Mouse (Mus musculus) naive thymus-derived CD4-positive, alpha-beta T cell, adult 2 months (primary cell): ENCODE measurements around the gene Ctf2.
"Not testable (repeated sequence)": the region's sequence is repeated elsewhere in the genome, so short reads cannot be mapped to it uniquely, and the experiment has no call there.

Experiments
- DNase-seq: peaks from one replicate; pipeline ENCODE4 v3.0.0-alpha.2; 2011; ENCODE audit warnings: low read depth

Ctf2 gene

GRCm38 (mm10) chr7:127732066-127732465, at the start of gene Ctf2:
TSS of gene Ctf2 (minus strand) at chr7:127732166.
- DNase-seq: not testable (repeated sequence)

- DNase-seq: no peak
Measured at GRCm38 (mm10) chr7:127778350-127778749, 46.4 kb upstream of the Ctf2 start.

DNA sequence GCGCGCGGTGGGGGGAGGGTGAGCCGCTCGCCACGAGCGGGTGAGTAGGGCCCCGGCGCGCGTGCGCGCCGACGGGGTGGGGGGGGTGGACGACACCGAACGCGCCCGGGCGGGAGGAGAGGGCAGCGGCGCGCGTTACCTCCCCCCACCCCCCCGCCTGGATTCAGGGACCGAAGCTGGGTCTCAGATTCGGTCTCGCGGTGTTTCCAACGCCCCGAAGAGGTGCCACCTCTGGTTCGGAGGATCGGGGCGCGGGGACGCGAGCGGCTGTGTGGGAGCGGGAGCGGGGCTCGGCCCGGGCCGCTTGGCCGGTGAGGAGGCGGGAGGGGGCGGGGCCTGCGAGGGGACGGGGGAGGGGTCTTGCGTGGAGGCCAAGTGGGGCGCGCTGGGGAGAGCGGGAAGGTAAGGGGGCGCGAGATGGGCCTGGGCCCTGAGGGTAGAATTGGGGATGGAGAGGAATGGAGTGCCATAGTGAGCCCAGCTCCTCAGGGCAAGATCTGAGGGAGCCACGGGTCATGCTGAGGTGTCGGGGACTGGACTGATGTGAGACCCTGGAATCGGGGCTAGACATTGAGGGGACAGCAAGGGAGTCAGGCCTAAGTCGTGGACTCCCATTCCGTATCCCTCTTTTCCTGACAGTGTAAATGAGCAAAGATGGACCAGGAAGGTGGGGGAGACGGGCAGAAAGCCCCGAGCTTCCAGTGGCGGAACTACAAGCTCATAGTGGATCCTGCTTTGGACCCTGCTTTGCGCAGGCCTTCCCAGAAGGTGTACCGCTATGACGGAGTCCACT, 45.7 kb upstream of the Ctf2 start:
- no peak for DNase-seq

- peak; percentile 98 for DNase-seq
Measured at GRCm38 (mm10) chr7:127776878-127777473, 45.0 kb upstream of the Ctf2 start.

DNA sequence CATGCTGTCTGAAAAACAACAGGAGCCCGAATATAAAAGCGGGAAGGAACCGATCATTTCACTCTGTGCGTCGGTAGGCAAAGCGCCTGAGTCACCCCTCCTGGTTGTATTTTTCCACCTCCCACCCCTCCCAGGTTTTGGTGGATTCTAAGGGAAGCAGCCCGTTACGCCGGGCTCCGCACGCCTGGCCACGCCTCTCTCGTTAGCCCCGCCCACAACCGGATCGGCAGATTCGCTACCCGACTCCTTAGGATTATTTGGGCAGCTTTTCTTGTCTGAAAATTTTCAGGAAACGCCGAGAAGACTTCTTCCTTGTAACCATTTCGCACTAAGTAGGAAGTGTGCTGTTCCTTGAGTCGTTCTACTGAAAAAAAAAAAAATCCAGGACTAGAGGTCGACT, 44.5 kb upstream of the Ctf2 start, which contains the start of gene Setd1a:
TSS of gene Setd1a (plus strand) at position 245 of the 400 bp plus-strand sequence.
- no peak for DNase-seq

- DNase-seq: not testable (repeated sequence)
Measured at GRCm38 (mm10) chr7:127775837-127776236, 43.9 kb upstream of the Ctf2 start.

- DNase-seq: peak; percentile 90
Measured at GRCm38 (mm10) chr7:127773664-127774384, 41.9 kb upstream of the Ctf2 start.

- DNase-seq: no peak
Measured at GRCm38 (mm10) chr7:127772557-127772956, 40.6 kb upstream of the Ctf2 start.

GRCm38 (mm10) chr7:127772080-127772479, 40.1 kb upstream of the Ctf2 start:
- no peak for DNase-seq

DNA sequence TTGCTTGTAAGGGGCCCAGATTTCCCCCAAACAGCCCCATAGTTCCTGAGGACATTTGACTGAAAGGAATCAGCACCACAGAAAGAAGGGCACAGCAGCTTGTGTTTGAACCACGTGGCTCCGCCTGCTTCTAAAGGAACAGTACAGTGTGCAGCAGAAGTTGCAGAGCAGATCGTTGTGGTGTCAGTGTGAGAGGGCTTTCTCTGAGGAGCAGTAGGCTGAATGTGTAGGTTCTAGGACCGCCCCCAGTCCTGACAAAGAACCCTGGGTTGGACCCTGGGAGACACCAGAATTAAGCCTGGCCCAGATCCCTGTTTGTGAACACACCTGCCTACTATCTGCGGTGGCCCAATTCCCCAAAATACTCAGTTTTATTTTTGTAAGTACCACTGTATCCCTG, 39.3 kb upstream of the Ctf2 start:
- no peak for DNase-seq

DNA sequence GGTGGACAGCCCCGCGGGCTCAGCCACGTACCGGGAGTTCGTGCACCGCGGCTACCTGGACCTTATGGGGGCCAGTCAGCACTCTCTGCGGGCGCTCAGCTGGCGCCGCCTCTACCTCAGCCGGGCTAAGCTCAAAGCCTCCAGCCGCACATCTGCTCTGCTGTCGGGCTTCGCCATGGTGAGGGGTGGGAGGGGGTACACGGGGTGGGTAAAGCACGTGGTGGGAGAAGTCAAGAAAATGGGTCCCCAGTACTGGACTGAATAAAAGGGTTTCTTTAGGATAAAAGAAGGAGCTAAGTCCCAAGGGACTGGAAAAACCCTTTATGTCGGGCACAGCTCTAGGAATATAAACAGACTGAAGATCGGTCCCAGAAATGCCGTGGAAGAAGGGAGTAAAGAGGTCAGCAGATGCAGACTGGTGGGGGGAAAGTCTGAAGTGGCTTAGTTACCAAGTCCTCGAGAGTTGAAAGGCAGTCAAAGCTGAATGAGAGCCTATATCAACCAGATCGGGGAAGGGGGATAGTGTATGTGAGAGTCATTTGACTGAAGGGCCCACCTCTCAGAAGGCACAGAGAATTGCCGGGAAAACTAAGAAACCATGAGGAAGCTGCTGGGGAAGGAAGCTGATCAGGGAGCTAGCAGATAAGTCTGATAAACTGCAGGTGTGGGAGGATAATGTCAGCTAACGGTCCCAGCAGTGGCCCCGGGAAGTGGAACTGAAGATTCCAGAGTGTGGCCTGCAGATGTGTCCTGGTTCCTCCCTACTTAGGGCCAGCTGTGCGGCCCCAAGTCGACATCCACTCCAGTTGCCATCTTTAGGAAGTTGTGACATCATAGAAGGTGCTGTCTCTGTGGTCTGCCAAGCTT, 38.3 kb upstream of the Ctf2 start:
- peak; percentile 37 for DNase-seq

DNA sequence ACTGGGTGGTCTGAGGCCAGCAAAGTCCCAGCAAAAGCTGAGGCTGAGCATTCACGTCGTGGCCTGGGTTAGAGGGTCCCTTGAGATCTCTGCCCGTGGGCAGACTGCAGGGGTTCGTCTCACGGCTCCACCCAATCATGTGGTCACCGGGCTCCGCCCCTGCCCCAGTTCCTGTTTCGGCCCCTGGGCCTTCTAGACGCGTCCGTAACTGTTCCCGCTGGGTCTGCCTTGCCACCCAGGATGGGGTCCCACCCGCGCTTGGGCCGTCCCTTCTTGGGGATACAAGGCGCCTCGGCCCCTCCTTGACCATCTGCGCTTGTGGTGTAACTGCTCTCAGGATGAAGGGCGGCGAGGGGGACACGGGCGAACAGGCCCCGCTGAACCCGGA, 37.7 kb upstream of the Ctf2 start, which contains the start of gene Orai3:
TSS of gene Orai3 (plus strand) at position 165 of the 388 bp plus-strand sequence.
- peak; percentile 61 for DNase-seq

- peak; percentile 84 for DNase-seq
Measured at GRCm38 (mm10) chr7:127768997-127769593, 37.1 kb upstream of the Ctf2 start.

DNA sequence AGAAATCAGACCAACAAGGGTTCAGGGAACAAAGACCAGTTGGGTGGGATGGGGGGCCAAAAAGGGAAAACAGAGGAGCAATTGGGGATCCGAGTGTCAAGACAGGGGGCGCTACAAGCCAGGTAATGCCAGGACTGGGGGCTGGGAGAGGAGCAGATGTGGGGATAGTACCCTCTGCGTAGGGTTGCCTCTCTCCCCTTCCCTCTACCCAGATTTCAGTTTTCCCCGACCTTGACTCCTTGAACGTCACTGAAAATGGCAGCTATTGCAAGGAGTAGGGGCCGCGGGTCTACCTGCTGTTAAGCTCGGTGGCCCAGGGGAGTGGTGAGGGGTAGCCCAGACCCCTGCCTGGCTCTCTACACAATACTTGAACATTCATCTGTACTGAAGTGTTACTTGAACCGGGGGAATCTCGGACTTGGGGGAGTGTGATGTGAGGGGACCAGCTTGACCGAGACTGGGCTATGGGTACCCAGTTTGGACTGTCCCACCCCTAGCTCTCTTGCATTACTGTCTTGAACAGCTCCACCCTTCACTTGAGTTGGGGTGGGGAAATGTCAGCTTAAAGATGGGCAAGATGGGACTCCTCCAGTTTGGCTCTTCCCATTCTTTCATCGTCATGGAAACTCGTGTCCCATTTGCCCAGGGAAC, 36.5 kb upstream of the Ctf2 start:
- peak; percentile 36 for DNase-seq

GRCm38 (mm10) chr7:127767671-127768345, 35.8 kb upstream of the Ctf2 start:
- DNase-seq: no peak

DNA sequence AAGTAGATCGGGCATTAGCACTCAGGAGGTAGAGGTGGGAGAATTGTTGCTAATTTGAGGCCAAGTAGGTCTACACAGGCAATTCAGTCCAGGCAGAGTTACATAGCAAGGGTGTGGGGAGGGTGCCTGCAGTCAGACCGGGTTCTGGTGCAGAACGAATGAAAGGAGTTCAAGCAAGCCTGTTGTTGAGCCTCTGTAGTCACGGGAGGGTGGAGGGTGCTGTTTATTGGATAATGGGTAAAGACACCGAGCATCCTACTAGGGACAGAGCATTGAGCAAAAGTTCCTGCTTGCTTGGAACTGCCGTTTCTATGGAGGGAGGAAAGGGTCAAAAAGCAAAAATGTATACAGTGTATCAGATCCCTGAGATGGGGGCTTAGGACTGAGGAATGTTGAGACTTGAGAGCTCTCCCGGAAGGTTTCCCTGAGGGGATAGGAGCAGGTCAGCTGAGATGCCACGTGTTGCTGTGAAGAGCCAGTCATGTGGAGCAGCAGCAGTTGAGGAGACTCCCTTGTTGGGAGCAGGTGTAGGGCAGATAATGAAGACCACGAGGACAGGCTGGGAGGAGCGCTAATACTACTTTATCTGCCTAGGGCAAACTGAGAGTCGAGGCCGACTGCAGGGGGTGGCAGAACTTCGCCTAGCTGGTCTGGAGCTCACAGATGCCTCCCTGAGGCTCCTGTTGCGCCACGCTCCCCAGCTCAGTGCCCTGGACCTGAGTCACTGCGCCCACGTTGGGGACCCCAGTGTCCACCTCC, 35.1 kb upstream of the Ctf2 start:
- DNase-seq: no peak

- DNase-seq: no peak
Measured at GRCm38 (mm10) chr7:127765756-127766155, 33.8 kb upstream of the Ctf2 start.

DNA sequence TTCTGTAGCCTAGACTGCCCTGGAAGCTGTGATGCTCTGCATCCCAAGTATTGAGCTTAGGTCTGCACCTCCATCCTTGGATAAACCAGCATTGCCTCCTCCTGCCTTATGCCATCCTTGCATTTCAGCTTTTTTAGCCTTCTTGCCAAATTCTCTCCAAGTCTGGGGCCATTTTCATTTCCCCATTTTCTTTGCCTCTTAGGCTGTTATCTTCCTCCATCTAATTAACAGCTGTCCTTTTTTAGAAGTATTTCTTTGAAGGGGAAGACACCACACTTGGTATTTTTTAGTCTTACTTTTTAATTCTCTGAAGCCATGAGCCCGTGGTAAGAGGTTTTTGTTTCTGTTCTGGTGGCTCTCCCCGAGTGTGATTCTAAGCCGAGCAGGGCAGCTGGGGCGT, 31.7 kb upstream of the Ctf2 start:
- DNase-seq: no peak

GRCm38 (mm10) chr7:127761026-127761425, 29.1 kb upstream of the Ctf2 start:
- peak; percentile 79 for DNase-seq

DNA sequence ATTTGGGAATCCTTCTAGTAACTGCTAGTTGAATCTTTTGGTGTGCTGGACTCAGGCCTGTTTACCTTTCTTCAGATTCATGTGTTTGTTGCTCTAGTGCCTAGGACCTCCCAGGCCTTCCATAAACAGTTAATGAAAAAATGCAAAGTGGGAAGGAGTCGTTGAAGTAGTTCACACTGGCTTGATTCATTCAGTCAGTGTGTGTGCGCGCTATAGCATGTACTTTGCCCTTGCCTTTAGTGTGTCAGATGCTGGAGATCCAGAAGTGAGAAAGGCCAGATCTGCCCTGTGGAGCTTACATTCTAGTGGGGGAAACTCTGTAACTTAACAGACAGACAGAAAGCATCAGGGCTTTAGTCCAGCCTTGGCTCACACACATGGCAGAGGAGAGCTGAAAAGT, 28.5 kb upstream of the Ctf2 start:
- no peak for DNase-seq
